Mouse (Mus musculus): ENCODE data around the gene Chst8.

Gene Chst8

GRCm38 (mm10) chr7:34656632-34657031 lies 155.9 kb downstream of the Chst8 start, which contains the start of gene Kctd15:
Kctd15 (minus strand) TSS chr7:34656732.
- no peak for DNase-seq

DNA sequence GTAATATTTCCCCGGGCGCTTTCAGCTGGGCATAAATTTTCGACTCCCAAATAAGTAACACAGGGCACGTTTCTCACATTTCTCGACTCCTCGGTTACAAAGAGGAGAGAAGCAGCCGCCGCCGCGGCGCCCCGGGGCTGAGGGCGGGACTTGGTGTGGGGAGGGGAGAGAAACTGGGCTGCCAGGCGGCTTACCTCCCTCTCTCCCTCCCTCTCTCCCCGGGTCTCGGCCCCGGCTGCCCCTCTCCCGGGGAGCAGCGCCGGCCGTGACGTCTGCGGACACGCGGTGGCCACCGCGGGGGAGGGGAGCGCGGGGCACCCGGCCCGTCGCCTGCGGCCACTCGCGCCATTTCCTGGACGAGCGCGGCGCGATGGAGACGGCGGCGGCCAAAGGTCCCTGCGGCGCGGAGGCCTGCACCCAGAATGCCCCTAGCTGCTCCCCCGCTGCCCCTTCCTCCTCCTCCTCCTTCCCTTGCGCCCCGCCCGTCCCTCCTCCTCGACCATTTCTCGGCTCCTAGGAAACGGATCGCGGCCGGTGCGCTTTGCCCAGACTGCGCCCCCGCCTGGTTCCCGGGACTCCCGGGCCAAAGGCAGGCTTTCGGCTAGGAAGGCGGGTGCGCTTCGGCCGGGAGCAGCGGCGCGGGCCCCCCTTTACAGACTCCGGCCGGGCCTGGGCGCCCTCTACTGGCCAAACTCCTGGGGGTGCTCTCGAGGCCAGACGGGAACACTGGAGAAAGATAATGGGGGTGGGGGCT lies 157.2 kb downstream of the Chst8 start:
- peak; percentile 97 for DNase-seq

- peak; percentile 79 for DNase-seq
Measured at GRCm38 (mm10) chr7:34654441-34655085, 157.9 kb downstream of the Chst8 start.

- DNase-seq = peak; percentile 74
Measured at GRCm38 (mm10) chr7:34653731-34654440, 158.6 kb downstream of the Chst8 start.

DNA sequence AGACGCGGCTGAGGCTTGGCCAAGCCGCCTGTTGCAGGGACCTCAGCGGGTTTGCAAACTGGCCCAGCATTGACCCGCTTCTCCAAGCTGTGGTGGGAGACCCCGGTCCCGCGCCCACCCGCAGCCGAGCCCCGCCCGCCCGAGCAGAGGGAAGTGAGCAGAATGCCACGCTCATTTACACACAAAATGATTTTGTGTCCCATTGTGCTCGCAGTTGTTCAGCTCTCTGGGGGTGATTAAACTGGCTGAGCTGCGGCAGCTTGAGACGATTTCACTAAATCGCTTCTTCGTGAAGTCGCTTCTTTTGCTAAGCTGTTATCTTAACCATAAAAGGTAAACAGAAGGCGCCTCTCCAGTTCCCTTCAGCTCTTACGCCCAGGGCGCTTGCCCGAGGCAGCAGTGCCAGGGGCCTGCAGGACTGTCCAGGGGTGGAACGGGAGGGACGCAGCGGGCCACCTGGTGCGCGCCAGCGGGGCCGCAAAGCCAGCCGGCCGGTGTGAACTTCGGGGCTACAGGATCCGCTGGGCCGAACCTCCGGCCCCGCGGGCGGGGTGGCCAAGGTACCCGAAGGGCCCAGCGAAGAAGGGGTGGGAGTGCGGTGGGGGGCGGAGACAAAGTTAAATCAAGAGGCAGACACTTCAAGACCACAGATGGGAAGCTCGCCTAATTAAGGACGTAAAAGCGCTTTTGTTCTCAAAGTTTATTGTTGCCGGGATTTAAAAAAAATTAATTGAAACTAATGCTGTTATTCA lies 159.6 kb downstream of the Chst8 start:
- DNase-seq = peak; percentile 71

DNA sequence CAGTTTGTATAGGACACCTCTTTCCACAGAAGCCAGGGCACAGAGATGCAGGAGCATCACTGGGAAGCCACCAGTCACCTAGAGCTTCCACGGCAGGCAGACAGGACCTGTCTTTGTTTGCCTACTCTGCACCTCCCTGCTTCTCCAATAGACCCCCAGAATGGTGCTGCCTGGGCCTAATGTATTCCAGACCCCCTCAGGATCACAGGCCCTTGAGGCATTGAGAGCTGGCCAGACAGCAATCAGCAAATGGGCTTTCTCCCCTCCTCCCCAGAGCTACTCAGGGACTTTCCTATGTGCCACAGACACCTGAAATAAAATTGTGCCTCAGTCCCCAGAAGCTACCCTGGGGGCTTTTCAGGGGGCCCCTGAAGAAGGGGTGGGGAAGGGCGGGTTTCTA lies 161.1 kb downstream of the Chst8 start:
- DNase-seq = no peak

GRCm38 (mm10) chr7:34647052-34647451 lies 165.5 kb downstream of the Chst8 start:
- peak; percentile 86 for DNase-seq

DNA sequence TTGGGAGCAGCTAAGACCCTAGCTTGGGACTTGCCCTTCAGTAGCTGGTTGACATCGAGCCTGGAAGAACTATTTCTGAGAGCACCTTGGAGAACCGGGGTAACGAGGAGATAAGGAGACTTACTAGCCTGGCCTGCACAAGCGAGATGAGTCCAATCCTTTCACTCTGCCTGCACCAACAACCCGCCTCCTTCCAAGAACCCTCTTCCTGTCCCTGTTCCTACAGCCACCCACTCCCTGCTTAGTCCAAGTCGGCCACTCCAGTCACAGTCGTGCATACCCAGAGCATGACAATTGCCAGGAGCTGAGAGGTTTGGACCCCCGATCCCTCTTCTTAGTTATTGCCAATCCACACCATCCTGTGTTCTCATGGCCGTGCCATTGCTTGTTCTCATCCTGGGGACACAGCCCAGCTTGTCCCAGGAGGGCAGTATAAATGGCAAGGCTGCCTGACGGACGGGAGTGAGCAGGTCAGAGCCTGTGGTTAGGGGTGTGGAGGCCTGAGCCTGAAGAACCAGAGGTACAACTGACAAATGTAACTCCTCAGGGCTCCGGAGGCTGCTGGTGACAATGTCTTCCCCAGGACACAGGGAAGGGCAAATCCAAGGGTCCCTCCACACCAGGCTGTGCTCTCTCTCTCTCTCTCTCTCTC lies 166.2 kb downstream of the Chst8 start:
- no peak for DNase-seq

DNA sequence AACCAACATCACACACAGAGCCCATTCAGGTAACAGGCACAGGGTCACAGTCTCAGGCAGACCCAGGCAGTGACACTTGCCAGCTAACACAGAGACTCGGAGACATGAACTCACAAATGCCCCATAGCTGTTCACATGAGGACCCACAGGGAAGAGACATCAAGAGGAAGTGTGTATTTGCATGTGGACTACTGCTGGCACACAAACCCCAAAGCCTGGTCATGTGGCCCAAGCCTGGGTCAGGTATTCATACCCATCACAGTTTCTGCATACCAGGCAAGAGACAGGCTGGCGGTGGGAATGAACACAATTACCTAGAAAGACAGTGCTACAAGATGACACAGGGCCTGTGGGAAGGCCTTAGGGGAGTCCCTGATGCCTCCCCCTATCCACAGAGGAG lies 166.9 kb downstream of the Chst8 start:
- no peak for DNase-seq

GRCm38 (mm10) chr7:34644591-34644990 lies 167.9 kb downstream of the Chst8 start:
- no peak for DNase-seq

- no peak for DNase-seq
Measured at GRCm38 (mm10) chr7:34643329-34643728, 169.2 kb downstream of the Chst8 start.

DNA sequence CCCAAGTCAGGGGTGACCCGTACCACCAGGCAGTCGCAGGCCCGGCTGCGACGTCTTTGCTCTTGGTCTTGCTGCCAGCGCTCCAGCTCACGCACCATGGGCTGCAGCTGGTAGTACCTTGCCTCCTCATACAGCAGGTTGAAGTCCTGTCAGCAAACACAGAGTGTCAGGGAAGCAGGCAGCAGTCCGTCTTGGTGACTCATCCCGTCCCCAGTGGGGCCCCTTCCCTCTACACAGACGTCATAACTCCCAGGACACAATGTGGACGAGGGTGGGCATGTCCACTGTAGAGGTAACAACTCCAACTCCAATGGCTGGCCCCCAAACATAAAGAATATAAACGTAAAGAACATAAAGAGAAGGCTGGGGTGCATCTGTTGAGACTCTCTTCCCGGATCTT lies 170.5 kb downstream of the Chst8 start:
- no peak for DNase-seq

- no peak for DNase-seq
Measured at GRCm38 (mm10) chr7:34639798-34640197, 172.7 kb downstream of the Chst8 start.

DNA sequence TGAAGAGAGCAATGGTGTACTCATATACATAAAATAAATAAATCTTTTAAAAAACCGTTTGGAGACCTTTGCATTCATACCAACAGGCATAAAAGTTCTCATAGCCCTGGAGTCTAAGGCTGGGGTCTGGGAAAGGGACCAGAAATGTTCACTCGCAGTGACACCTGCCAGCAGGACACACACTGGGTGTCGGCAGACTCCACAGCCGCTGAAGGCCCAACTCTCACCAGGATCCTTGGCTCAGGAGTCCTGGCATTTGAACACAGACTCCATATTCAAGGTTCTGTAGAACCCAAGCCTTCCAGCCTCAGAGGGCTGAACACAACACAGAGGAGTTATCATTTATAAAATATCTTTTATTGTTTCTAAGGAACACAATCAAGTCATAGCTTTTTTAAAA lies 175.8 kb downstream of the Chst8 start:
- DNase-seq = no peak

DNA sequence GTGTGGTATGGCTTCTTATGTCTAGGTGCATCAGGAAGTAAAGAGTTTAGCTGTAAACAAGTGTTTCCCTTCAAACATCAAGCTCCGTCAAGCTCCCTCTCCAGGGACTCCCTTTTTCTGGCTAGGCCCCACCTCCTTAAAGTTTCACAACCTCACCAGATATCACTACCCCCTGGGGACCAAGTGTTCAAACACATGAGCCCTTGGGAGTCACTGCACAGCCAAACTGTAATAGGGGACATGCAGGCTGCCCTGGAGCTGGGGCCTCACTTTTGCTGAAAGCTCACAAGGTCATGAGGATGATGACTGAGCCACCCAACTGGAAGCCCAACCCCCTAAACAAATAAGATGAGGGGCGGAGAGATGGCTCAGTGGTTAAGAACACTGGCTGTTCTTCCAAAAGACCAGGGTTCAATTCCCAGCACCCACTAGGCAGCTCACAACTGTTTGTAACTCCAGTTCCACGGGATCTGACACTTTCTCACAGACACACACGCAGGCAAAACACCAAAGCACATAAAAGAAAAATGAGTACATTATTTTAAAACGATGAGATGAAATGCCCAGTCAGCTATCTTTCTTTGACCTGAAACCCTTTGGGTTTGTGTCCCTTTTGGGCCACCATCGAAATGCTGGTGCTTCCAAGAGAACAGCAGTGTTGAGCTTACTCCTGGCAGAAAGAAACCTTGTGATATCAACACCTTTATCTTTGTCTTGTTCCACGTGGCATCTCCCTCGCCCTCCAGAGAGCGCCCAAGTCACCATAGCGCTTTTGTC lies 179.4 kb downstream of the Chst8 start:
- DNase-seq = no peak

DNA sequence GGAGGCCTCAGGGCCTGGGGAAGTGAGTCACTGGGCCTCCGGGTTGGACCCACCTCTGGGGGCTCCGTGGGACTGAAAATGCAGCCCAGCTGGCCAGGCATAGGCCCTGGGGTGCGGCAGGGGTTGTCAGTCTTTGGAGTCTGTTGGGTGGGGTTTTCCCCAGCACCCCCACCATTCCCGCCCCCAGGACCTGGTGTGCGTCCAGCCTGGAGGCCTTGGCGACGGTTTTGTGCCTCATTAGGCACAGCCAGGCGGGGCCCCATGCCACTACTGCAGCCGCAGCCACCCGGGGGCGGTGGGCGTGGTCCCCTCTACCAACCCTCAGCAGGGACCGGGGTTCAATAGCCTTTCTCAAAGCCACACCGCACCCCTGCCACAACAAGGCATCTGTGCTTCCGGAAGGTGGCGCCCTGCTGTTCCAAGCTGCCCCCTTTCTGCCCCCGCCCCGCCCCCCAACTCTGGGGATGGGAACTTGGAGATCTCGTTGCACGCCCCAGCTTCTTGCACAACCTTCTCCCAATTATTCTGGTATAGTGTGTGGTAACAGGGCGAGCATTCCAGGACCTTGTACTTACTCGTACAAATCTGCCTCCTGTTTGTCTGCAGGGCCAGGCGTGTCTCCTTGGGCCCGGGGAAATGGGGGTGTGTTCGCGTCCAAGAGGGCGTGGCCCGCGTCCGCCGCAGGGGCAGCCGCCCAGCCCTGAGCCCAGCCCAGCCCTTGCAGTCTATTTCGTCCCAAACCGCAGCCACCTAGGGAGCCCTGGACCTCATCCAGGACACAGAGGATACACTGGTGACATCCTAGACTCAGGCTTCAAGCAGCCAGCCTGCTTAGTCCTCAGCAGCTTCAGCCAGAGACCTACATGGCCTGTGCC lies 182.1 kb downstream of the Chst8 start:
- peak; percentile 83 for DNase-seq

- DNase-seq = no peak
Measured at GRCm38 (mm10) chr7:34629702-34630210, 182.8 kb downstream of the Chst8 start.
